Mouse (Mus musculus) adrenal gland, postnatal 0 days (tissue): ENCODE data around the gene 1810055G02Rik. TPM values are rescaled to one million over a fixed set of nuclear protein-coding genes. Genes with fewer than 3 reads are reported as not detected.

Source experiments
- polyA plus RNA-seq: library from polyadenylated mRNA; unstranded; fragments of >200 nt; fragmentation: Nextera tagmentation; extraction: Ambion mirVana; gene quantifications from 2 replicates; pipeline ENCODE4 v1.2.1, GENCODE M21; 2015

1810055G02Rik gene
- 20.3 and 22.3 TPM in 2 replicates for polyA plus RNA-seq

GRCm38 (mm10) chr19:3708078-3709012 is at the start of gene 1810055G02Rik:
1810055G02Rik (plus strand) TSS chr19:3708293.

GRCm38 (mm10) chr19:3686215-3686894 is 21.7 kb upstream of the 1810055G02Rik start, which contains the start of gene Lrp5:
Lrp5 (minus strand) TSS chr19:3686564.

GRCm38 (mm10) chr19:3767276-3767780 is 59.2 kb downstream of the 1810055G02Rik start, which contains the start of gene Kmt5b:
Kmt5b (plus strand) TSS chr19:3767421.

Other genes with a start within 250 kb of the 1810055G02Rik start
- 18.9 and 30.8 TPM in 2 replicates for gene Ppp6r3, start 132.5 kb upstream of the 1810055G02Rik start, polyA plus RNA-seq
- 2.4 and 4.7 TPM in 2 replicates for gene Lrp5, start 21.7 kb upstream of the 1810055G02Rik start, polyA plus RNA-seq
- 15.8 and 22.3 TPM in 2 replicates for gene Kmt5b, start 59.1 kb downstream of the 1810055G02Rik start, polyA plus RNA-seq
- 22.5 and 45.6 TPM in 2 replicates for gene Chka, start 143.5 kb downstream of the 1810055G02Rik start, polyA plus RNA-seq
- 25.1 and 40.7 TPM in 2 replicates for gene Tcirg1, start 198.8 kb downstream of the 1810055G02Rik start, polyA plus RNA-seq
- gene Ndufs8, start 204.5 kb downstream of the 1810055G02Rik start, polyA plus RNA-seq = 485 and 531 TPM in 2 replicates
- gene Aldh3b1, start 221.5 kb downstream of the 1810055G02Rik start, polyA plus RNA-seq = 81.3 and 172 TPM in 2 replicates
- 35.9 and 57.3 TPM in 2 replicates for gene Unc93b1, start 226.9 kb downstream of the 1810055G02Rik start, polyA plus RNA-seq